Mouse (Mus musculus) naive thymus-derived CD4-positive, alpha-beta T cell, adult 2 months (primary cell): ENCODE measurements around the gene Gm8024.
"Not testable (repeated sequence)": the region's sequence is repeated elsewhere in the genome, so short reads cannot be mapped to it uniquely, and the experiment has no call there.

Experiments
- DNase-seq: peaks from one replicate; pipeline ENCODE4 v3.0.0-alpha.2; 2011; ENCODE audit warnings: low read depth

The Gm8024 gene

DNA sequence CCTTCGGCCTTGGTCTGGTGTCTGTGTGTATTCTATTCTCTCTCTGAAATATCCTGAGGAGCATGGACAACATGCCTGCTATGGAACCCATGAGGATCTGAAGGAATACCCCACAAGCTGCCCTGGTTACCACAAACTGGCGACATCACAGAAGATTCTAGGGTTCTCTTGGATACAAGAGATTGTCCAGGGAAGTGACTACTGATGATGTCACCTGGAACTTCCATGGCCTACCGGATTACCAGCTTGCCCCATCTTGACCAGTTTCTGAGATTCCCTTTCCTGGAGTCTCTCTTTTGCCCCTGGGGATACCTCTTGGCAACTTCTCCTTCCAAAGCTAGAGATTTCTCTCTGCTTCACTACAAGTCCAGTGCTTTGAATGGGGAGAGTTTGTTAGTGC lies at the start of gene Gm8024:
TSS of gene Gm8024 (minus strand) at position 101 of the 400 bp plus-strand sequence.
- not testable (repeated sequence) for DNase-seq

DNA sequence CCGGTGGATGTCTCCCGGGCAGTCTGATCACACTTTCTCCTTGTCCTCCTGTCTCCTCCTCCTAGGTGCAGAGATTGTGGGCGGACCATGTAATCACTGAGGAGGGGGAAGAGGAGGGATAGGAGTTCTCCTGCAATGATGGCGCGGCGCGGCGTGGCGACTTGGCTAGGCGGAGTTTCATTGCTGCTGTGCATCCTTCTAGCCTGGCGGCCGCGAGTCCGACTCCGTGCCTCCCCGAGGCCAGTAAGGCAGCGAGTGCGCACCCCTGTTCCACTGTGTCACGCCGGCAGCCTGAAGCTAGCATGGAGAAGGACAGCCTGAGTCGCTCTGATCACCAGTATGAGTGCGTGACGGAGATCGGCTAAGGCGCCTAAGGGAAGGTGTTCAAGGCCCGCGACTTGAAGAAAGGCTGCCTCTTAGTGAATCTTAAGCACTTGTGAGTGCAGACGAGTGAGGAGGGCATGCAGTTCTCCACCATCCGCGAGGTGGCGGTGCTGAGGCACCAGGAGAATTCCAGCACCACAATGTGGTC lies 19.2 kb upstream of the Gm8024 start:
- not testable (repeated sequence) for DNase-seq

DNA sequence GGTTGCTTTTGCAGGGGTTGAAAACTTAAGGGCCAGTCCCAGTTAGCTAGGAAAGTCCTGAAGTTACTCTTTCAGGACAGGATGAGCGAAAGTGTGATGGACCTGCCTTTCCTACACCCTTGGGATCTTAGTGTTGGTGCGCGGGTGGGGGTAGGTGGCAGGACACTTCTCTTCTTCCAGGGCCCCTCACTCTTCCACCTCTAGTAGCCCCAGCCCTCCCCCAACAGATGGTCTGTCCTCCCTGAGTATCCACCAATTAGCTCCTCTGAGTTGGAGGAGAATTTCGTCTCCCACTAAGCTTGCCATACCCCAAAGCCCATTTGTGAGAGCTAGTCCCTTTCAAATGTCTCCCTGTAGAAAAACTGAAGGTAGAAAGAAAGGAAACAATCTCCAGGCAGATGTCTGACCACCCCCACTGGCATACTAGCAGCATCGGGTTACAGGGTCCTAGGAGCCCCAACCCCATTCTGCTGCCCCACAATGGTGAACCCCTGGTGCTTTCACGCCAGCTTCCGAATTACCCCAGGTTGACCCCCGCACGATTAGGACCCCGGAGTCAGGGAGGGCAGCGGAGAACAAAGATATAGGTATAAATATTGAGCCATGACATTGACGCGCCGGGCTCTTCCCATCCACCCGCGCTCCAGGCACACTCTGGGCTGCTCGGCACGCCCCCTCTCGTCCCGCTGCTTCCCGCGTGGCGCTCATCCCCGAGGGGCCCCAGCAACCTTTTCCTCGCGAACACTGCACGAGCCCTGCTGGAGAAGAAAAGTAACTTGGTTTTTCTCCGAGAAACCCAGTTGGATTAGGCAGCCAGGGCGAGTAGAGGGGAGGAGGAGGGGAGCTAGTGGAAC lies 18.5 kb upstream of the Gm8024 start:
- DNase-seq, result not testable (repeated sequence)

DNA sequence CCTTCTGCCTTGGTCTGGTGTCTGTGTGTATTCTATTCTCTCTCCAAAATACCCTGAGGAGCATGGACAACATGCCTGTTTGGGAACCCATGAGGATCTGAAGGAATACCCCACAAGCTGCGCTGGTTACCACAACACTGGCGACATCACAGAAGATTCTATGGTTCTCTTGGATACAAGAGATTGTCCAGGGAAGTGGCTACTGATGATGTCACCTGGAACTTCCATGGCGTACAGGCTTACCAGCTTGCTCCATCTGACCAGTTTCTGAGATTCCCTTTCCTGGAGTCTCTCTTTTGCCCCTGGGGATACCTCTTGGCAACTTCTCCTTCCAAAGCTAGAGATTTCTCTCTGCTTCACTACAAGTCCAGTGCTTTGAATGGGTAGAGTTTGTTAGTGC lies 21.8 kb downstream of the Gm8024 start, which contains the start of gene Gm8020:
TSS of gene Gm8020 (minus strand) at position 101 of the 400 bp plus-strand sequence.
- DNase-seq, result not testable (repeated sequence)
